Mouse (Mus musculus) kidney, embryonic 14.5 days (tissue): ENCODE measurements around the gene Dusp8. TPM values are rescaled to one million over a fixed set of nuclear protein-coding genes. Genes with fewer than 3 reads are reported as not detected.
"Not testable (repeated sequence)": the region's sequence is repeated elsewhere in the genome, so short reads cannot be mapped to it uniquely, and the experiment has no call there.

Source experiments
- ATAC-seq: fragments of 200-750 bp; cut with Nextera tagmentation; 2 replicates; pipeline ENCODE4 v1.8.0; 2017; ENCODE audit warnings: moderate number of reproducible peaks, mild to moderate bottlenecking, moderate TSS enrichment, moderate library complexity; ENCODE audit not compliant: low FRiP score, low TSS enrichment
- H3K27ac ChIP-seq: fragments of 300-500 bp; sonication (generic); 2 replicates; pipeline ENCODE4 v1.5.1; 2014; ENCODE audit warnings: low read depth, mild to moderate bottlenecking, low read length, moderate library complexity, mixed read lengths
- H3K27me3 ChIP-seq: fragments of 300-500 bp; sonication (generic); 2 replicates; pipeline ENCODE4 v1.6.1; 2014; ENCODE audit warnings: mild to moderate bottlenecking, low read length; ENCODE audit not compliant: control insufficient read depth, insufficient read depth
- H3K36me3 ChIP-seq: fragments of 300-500 bp; sonication (generic); 2 replicates; pipeline ENCODE4 v1.6.1; 2014; ENCODE audit warnings: low read length, mixed read lengths; ENCODE audit not compliant: control insufficient read depth, insufficient read depth
- H3K4me1 ChIP-seq: fragments of 300-500 bp; sonication (generic); 2 replicates; pipeline ENCODE4 v1.6.1; 2014; ENCODE audit warnings: low read length, mixed read lengths; ENCODE audit not compliant: control insufficient read depth, insufficient read depth
- H3K4me2 ChIP-seq: fragments of 300-500 bp; sonication (generic); replicated peaks from 2 replicates; pipeline ENCODE4 v1.6.1; 2014; ENCODE audit warnings: low read depth, mild to moderate bottlenecking, low read length
- H3K4me3 ChIP-seq: fragments of 300-500 bp; sonication (generic); 2 replicates; pipeline ENCODE4 v1.5.1; 2014; ENCODE audit warnings: mild to moderate bottlenecking, low read length
- H3K9ac ChIP-seq: fragments of 300-500 bp; sonication (generic); 2 replicates; pipeline ENCODE4 v1.6.1; 2014; ENCODE audit warnings: low read depth, mild to moderate bottlenecking, low read length, moderate library complexity
- H3K9me3 ChIP-seq: fragments of 300-500 bp; sonication (generic); 2 replicates; pipeline ENCODE4 v1.6.1; 2016; ENCODE audit warnings: low read length; ENCODE audit not compliant: control insufficient read depth
- WGBS: fragments of 180-500 bp; shearing (Covaris S2); extraction: QIAGEN DNeasy Blood & Tissue Kit; methylation state at CpG from one replicate; pipeline ENCODE4 v1.1.7; 2014; 5-methylcytosine and 5-hydroxymethylcytosine counted together
- polyA plus RNA-seq: library from polyadenylated mRNA; unstranded; fragments of >200 nt; fragmentation: Nextera tagmentation; extraction: Ambion mirVana; gene quantifications from 2 replicates; pipeline ENCODE4 v1.2.1, GENCODE M21; 2014

Gene Dusp8
- 1.2 and 1.3 TPM in 2 replicates for polyA plus RNA-seq

DNA sequence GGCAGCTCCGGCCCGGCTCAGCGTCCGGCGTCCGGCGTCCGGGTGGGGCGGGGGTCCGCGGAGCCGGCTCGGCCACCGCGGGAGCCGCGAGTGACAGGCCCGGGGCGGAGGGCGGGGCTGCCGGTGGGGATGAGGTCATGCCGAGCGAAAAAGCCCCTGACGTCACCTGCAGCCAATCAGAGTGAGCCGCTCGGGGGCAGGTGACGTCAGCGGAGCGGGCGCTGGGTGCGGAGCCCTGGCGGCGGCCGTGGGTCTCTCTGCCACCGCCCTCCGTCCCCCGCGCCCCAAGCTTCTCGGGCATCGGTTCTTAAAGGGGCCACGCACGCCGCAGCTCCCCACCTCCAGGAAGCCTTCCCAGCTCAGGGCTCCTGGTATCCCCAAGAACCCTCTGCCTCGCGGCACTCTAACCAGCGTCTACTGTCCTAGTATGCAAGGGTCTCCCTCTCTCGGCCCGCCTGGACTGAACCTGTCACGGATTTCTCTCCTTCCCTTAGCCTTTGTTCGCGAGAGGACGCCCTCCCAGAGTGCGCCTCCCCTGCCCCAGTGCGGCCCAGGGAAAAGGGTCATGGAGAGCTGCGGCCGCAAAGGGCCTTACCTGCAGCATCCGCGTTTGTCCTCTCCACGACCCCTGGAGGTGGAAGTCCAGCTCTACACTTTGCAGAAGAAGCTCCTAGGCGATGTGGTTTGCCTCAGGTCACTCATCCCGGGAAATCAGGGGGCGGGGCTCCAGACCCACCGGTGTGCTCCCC is at the start of gene Dusp8:
Dusp8 (minus strand) TSS at position 661 of the 749 bp plus-strand sequence.
- Histone ChIP-seq H3K27me3 (peaks cover 51% of the 10 kb centered on the region), H3K4me2 (peak within 1 kb of the TSS; percentile 96), H3K4me1 (peaks cover 4% of the 10 kb centered on the region), H3K4me3 (peak within 1 kb of the TSS; percentile 66), H3K27ac (no peak within 1 kb of the TSS), H3K9ac (peak within 1 kb of the TSS; percentile 72), H3K36me3 (no peaks in the 10 kb centered on the region), H3K9me3 (no peaks in the 10 kb centered on the region)
- WGBS = under 1% methylated on average over 52 of the region's 63 CpGs
- peak; percentile 88 for ATAC-seq

DNA sequence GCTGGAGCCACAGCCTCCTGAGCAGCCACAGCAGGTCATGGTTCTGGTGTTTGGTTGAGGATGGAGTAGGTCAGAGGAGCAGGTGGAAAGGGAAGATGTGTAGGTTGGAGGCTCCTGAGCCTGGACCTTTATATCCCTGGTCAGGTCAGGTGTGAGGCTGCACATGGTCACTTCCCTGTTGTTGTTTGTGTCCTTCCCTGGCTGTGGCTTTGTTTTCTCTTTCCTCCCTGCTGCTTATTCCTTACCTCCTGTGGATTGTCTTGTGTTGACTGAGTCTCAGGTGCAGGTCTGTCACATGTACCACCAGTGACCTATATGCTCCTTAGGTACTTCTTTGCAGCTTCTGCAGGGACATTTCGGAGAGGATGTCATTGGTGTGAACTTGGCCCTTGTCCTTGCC is 48.9 kb upstream of the Dusp8 start, which contains the start of gene Gm45337:
Gm45337 (minus strand) TSS at position 101 of the 400 bp plus-strand sequence.
- WGBS = 70% methylated on average over 1 of the region's 1 CpGs
- H3K36me3 ChIP-seq = no peaks in the 10 kb centered on the region
- no peak within 1 kb of the TSS for H3K9ac ChIP-seq

DNA sequence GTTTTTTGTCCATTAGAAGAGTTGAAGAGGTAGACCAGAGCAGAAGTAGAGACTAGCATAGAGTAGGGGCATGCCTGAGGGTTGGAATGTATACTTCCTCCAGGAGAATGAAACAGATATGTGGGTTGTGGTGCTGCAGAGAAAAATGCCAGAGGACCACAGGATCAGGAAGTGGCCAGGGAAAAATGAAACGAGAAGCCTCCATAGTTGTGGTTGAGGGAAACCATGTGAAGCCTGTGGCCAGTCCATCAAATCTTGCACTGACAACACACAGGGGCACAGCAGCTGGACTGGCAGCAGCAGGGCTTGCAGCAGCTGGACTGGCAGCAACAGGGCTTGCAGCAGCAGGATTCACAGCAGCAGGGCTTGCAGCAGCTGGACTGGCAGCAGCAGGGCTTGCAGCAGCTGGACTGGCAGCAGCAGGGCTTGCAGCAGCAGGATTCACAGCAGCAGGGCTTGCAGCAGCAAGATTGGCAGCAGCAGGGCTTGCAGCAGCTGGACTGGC is 47.9 kb upstream of the Dusp8 start:
- WGBS = 43% methylated on average over 1 of the region's 1 CpGs

More for the DNA sequence above, 48.9 kb upstream of the Dusp8 start, which contains the start of gene Gm45337:
- Histone ChIP-seq H3K27me3 (no peaks in the 10 kb centered on the region), H3K4me2 (no peak within 1 kb of the TSS), H3K9me3 (no peaks in the 10 kb centered on the region), H3K27ac (no peak within 1 kb of the TSS), H3K4me1 (no peaks in the 10 kb centered on the region), H3K4me3 (no peak within 1 kb of the TSS)
- no peak for ATAC-seq

GRCm38 (mm10) chr7:142140696-142141095 is 45.1 kb upstream of the Dusp8 start:
- Histone ChIP-seq H3K36me3 (no peaks in the 10 kb centered on the region), H3K4me3 (no peak overlapping the region), H3K27me3 (no peaks in the 10 kb centered on the region), H3K27ac (no peak overlapping the region), H3K9me3 (no peaks in the 10 kb centered on the region), H3K4me2 (no peak overlapping the region), H3K4me1 (no peaks in the 10 kb centered on the region), H3K9ac (no peak overlapping the region)
- 0% methylated on average over 1 of the region's 1 CpGs for WGBS
- ATAC-seq = no peak

More for the DNA sequence above, 47.9 kb upstream of the Dusp8 start:
- not testable (repeated sequence) for H3K9ac ChIP-seq, H3K27me3 ChIP-seq, H3K36me3 ChIP-seq, H3K9me3 ChIP-seq, ATAC-seq, H3K27ac ChIP-seq, H3K4me1 ChIP-seq, H3K4me3 ChIP-seq, H3K4me2 ChIP-seq

GRCm38 (mm10) chr7:142135934-142136333 is 40.3 kb upstream of the Dusp8 start, which contains the start of gene Gm39115:
TSS of gene Gm39115 (minus strand) at chr7:142136034.
- H3K9ac ChIP-seq, H3K27ac ChIP-seq, H3K4me3 ChIP-seq, H3K4me2 ChIP-seq, H3K9me3 ChIP-seq, ATAC-seq, H3K36me3 ChIP-seq, H3K27me3 ChIP-seq, H3K4me1 ChIP-seq: not testable (repeated sequence)
- WGBS = 31% methylated on average over 2 of the region's 2 CpGs

GRCm38 (mm10) chr7:142134206-142134995 is 38.8 kb upstream of the Dusp8 start:
- H3K27ac ChIP-seq = no peak overlapping the region
- ATAC-seq = no peak
- H3K4me2 ChIP-seq = no peak overlapping the region
- H3K4me1 ChIP-seq = no peaks in the 10 kb centered on the region
- no peaks in the 10 kb centered on the region for H3K27me3 ChIP-seq
- no peak overlapping the region for H3K9ac ChIP-seq
- H3K4me3 ChIP-seq = no peak overlapping the region
- WGBS = 56% methylated on average over 4 of the region's 4 CpGs
- no peaks in the 10 kb centered on the region for H3K36me3 ChIP-seq
- H3K9me3 ChIP-seq = no peaks in the 10 kb centered on the region

DNA sequence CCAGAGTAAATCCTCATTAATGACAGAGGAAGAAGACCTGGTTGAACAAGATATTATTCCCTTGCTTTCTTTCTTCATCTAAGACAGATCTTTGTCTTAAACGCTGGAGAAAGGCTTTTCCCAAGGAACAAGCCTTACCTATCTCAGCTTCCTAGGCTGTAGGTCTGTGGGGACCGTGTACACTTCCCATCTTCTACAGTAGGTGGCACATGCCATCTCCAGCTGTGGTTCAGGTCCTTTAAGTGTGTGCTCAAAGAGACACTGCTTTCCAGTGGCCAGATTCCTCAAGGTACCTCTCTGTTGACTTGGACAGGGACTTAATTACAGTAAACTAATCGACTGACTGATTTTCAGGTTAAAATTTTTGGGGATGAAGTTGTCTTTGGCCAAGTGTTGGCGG is 33.2 kb upstream of the Dusp8 start:
- Histone ChIP-seq H3K27ac (no peak overlapping the region), H3K4me1 (no peaks in the 10 kb centered on the region), H3K27me3 (no peaks in the 10 kb centered on the region), H3K9ac (no peak overlapping the region), H3K4me2 (no peak overlapping the region), H3K36me3 (no peaks in the 10 kb centered on the region), H3K4me3 (no peak overlapping the region), H3K9me3 (no peaks in the 10 kb centered on the region)
- WGBS = 67% methylated on average over 4 of the region's 4 CpGs
- ATAC-seq = no peak

DNA sequence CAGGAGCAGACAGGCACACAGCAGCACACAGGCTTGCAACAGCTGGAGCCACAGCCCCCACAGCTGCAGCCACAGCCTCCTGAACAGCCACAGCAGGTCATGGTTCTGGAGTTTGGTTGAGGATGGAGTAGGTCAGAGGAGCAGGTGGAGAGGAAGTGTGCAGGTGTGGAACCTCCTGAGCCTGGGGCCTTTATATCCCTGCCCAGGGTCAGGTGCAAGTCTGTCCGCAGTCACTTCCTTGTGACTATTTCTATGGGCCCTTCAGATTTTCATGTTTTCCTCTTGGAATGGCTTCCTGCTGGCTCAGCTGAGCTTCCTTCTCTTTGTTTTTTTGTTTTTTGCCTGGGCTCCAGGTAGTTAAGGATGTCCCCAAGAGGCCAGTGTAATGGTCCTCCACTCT is 25.0 kb upstream of the Dusp8 start, which contains the start of gene Gm45618:
Gm45618 (minus strand) TSS at position 101 of the 400 bp plus-strand sequence.
- not testable (repeated sequence) for H3K36me3 ChIP-seq, H3K27ac ChIP-seq, H3K4me1 ChIP-seq, H3K4me2 ChIP-seq, H3K27me3 ChIP-seq, H3K4me3 ChIP-seq, ATAC-seq, H3K9me3 ChIP-seq, H3K9ac ChIP-seq
- 83% methylated on average over 1 of the region's 1 CpGs for WGBS
